Mouse (Mus musculus): Measurements from ENCODE around the gene Tbc1d24.

Gene Tbc1d24

DNA sequence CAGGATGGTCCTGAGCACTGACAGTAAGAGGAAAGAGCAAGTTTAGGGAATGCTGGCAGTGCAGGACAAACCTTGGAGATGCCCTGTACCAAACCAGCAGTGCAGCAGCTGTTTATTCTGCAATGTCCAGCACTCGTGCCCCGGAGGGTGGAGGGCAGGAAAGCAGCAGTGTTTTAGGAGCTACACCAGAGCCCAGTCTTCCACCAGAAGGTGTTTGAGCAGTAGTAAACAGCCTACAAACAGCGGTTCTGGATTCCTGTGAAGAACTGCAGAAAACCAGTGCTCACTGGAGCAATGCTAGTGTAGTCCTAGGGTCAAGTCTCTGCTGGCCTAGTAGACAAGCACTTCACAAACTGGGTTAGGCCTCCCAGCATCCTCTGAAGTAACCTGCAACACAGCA is 31.1 kb downstream of the Tbc1d24 start:
- DNase-seq (ENCODE audit: low spot score in 2 of 2) = no peak

DNA sequence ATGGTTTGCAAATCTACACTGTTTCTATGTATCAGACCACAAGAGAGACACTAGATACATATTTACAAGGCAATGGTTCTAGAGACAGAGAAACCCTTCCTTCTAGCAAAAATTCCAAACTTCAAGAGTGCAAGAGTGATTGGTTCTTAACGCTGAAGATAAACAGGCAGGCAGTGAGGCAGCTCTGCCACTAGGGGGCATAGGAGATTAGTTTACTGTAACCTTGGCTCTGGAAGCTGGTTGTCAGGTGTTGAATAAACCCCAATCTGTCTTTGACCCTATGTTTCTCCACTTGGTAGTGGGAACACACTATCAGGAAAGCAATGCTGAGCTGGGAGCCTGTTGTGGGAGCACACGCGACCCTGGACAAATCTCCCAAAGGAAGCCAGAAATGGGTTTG is 31.9 kb downstream of the Tbc1d24 start:
- peak; percentile 59 to 72 for DNase-seq (ENCODE audit: low spot score in 2 of 2)

- DNase-seq (ENCODE audit: low spot score in 2 of 2) = no peak
Measured at GRCm38 (mm10) chr17:24171738-24172137, 33.6 kb downstream of the Tbc1d24 start.

DNA sequence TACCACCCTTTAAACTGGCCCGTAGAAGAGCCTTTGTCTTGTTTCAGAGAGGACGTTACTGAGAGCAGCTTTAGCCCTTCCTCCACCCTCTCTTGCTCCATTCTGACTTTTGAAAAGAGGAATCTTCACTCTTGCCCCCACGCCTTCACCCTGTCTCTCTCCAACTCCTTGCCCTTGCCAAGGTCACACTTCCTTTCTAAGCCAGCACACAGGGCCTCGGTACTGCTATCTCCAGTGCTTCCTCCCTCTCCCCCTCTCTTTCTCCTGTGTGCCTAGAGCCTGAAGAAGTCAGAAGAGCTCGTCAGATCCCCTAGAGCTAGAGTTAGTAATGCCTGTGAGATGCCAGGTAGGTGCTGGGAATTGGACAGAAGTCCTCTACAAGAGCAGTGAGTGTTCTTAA is 34.6 kb downstream of the Tbc1d24 start:
- DNase-seq (ENCODE audit: low spot score in 2 of 2) = no peak

- DNase-seq (ENCODE audit: low spot score in 2 of 2) = no peak
Measured at GRCm38 (mm10) chr17:24170125-24170524, 35.2 kb downstream of the Tbc1d24 start.

DNA sequence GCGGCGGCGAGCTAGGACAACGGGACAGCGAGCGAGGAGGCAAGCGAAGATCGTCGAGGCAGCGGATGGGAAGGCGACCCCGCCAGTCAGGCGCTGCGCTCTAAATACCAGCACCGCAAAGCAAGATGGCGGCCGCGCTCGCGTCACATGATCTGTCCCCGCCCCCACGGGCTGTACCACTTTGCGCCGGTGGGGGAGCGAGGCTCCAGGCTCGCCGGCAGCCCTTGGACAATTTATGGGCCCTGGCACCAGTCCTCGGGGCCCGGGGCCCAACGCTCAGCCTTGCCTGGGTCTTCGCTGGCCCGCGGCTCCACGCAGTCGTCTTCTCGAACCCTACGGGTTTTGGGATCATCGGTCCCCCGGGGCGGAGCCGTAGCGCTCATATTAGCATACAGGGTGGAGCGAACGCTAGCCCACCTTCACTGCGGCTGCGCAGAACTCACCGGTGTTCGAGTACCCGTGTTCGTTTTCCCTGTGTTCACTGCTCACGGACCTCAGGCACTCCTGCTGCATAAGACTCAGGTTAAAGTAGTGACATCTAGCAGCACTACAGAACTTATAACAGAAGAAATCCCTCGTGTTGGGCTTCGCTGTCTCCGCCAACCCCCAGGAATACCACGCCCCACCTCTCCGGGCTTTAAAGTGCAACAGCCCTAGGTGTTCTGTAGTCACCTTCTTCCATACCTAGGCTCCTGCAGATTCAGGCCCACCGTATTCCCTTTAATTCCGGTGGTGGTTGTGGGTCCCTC is 35.9 kb downstream of the Tbc1d24 start, which contains the start of gene Atp6v0c:
Gene Atp6v0c, minus strand, starts transcription at position 386 of the 749 bp plus-strand sequence.
- DNase-seq (ENCODE audit: low spot score in 2 of 2) = peak; percentile 95 to 96

GRCm38 (mm10) chr17:24168590-24169277 is 36.6 kb downstream of the Tbc1d24 start:
- DNase-seq (ENCODE audit: low spot score in 2 of 2) = peak; percentile 85 to 86

DNA sequence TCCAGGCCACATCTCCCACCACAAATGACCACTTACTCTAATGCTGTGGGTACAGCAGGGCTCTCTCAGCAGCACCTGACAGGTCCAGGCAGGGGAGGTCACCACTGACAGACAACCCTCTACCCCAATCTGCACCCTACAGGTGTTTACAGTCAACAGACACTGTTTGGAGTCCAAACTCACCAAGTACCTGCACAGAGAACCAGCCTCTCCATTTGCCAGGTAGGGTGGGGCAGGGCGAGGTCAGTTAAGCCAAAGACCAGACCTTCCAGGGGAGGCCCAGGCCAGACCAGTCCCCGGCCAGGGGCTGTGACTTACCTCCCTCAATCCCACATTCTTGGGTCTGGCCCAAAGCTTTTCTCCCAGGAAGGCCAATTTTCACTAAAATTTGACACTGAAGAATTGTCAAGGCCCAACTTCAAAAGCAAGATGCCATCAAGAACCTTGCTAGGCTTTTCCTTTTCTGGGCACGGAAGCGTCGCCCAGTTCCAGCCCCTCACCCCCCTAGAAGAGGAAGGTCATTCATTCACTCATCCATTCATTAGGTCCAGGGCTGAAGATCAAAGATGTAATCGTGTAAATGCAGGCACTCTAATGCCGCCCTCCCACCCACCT is 37.4 kb downstream of the Tbc1d24 start:
- no peak for DNase-seq (ENCODE audit: low spot score in 2 of 2)

DNA sequence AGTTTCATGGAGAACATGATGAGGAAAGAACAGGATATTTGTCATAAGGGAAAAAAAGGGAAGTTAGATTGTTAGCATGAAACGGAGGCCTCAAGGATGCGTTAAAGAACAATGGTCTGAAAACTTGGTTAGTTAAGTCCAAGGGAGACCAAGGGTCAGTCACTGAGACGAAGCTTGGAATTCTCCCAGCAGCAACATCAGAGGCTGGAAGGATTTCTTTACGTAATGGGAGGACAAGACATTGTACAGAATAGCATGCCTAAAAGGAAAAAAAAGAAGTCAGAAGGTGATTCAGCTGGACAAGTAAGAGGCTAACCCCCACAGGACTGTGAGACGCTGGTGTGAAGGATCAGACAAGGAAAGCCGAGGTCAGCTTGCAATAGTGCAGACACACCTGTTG is 38.2 kb downstream of the Tbc1d24 start:
- DNase-seq (ENCODE audit: low spot score in 2 of 2) = no peak

- no peak for DNase-seq (ENCODE audit: low spot score in 2 of 2)
Measured at GRCm38 (mm10) chr17:24164566-24165259, 40.6 kb downstream of the Tbc1d24 start.

DNA sequence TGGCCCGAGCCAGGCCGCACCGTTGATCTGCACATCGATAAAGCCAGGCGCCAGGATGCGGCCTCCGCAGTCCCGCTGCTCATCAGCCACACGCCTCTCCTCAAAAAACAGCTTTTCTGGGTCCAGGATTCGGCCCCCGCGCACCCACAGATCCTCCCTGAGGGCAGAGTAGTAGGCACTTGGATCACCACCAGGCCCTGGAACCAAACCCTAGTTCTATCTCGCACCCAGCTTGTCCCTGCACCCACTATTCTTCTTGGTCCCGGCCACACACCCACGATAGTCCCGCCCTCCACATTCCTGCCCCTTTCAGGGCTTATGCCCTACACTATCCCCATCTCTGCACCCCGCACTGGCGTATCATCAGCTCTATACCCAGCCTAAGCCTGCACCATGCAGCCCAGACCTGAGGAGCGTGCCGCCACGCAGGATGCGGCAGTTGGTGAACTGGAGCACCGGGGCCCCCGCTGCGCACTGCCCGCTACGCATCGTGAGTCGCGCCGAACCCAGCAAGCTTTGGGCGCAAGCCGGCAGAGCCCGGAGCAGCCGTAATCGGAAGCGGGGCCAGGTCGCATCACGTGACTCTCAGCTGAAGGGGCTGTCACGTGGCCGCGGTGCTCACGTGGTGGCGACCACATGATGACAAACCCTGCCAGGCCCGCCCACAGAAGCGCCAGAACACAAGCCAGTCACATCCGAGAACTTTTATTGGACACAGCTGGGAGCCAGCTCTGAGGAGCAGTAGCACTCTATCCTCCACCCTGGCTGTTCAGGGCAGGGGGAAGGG is 42.0 kb downstream of the Tbc1d24 start, which contains the start of gene Amdhd2:
Gene Amdhd2, minus strand, starts transcription at position 591 of the 787 bp plus-strand sequence.
- DNase-seq (ENCODE audit: low spot score in 2 of 2) = peak; percentile 93 to 95

GRCm38 (mm10) chr17:24162584-24163175 is 42.7 kb downstream of the Tbc1d24 start:
- peak in 1 of 2 experiments; percentile 30 for DNase-seq (ENCODE audit: low spot score in 2 of 2)

DNA sequence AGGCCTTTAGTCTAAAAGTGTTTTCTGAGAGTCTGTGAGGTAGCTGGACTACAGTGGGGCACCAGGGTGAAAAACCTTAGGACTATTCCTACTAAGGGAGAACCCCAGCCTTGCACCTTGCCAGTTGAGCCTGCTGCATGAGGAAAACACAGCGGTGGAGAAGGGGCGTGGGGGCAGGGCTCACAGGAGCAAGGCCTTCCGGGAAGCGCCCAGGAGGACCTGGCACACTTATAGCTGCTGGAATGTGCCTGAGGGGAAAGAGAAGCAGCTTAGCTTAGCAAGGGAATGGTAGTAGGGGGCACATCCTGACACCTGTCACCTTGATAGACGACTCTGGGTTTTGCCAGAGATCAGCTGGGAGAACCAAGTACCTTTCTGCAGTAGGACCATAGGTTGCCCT is 43.9 kb downstream of the Tbc1d24 start:
- no peak for DNase-seq (ENCODE audit: low spot score in 2 of 2)

DNA sequence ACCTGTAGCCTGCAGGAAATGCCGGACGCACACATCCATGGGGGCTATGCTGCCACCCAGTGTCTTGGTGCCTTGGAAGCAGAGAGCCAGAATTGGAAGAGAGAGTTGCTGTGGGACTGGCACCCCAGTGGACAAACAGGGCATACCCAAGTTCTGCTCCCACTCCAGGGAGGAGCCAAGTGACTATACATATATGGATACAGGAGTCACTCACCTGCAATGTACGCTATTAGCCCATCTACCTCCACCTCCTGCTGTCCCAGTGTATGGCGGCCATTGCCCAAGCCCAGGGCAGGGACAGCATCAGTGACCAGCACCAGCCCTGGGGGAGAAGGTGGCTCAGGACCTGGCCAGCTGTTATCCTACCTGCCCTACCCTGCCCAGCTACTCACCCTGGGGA is 47.8 kb downstream of the Tbc1d24 start:
- DNase-seq (ENCODE audit: low spot score in 2 of 2) = no peak

- DNase-seq (ENCODE audit: low spot score in 2 of 2) = no peak
Measured at GRCm38 (mm10) chr17:24157121-24157520, 48.2 kb downstream of the Tbc1d24 start.

DNA sequence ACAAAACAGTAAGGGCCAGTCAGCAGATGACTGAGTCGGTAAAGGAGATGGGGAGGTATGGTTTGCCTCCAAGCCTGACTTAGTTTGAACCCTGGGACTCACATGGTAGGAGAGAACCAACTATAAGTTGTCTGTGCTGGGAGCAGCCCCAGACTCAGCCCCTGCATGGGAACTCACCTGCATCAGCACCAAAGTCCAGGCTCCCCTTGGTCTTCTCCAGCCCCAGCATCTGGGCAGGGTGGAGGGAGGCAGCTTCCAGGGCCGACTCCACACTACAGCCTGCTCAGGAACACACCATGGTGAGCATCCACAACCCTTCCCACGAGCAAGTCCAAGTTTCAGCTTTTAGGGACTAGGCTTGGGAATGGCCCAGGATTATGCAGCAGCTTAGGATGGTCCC is 49.0 kb downstream of the Tbc1d24 start:
- no peak for DNase-seq (ENCODE audit: low spot score in 2 of 2)

- no peak for DNase-seq (ENCODE audit: low spot score in 2 of 2)
Measured at GRCm38 (mm10) chr17:24155742-24156141, 49.6 kb downstream of the Tbc1d24 start.

- no peak for DNase-seq (ENCODE audit: low spot score in 2 of 2)
Measured at GRCm38 (mm10) chr17:24154463-24154862, 50.9 kb downstream of the Tbc1d24 start.

DNA sequence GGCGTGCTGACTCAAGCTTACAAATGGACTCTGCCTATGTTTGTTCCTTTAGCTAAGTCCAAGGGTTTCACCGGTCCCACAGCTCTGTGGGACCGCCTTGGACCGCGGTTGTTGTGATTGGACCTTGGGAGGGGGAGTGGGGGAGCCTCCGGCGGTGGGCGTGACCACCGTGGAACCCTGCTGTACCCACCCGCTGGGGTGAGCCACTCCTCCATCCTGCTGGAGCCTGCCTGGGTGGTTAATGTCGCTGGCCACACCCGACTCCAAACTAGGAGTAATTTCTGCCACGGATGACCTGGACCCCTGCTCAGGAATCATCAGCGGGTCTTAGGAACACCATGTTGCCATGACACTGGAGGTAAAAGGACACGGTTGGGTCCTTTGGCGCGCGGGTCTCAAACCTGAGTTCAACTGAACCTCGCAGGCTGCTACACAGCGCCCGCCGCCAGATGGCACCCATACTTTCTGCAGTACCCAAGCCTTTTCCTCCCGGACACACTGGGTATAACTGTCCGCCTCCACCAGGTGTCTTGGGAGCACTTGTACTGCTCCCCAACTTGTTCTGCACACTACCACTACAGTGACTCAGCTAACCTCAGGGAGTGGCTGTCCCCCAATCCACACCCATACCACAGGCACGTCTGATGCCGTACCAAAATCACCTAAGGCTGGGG is 53.3 kb downstream of the Tbc1d24 start:
- peak; percentile 82 to 85 for DNase-seq (ENCODE audit: low spot score in 2 of 2)

DNA sequence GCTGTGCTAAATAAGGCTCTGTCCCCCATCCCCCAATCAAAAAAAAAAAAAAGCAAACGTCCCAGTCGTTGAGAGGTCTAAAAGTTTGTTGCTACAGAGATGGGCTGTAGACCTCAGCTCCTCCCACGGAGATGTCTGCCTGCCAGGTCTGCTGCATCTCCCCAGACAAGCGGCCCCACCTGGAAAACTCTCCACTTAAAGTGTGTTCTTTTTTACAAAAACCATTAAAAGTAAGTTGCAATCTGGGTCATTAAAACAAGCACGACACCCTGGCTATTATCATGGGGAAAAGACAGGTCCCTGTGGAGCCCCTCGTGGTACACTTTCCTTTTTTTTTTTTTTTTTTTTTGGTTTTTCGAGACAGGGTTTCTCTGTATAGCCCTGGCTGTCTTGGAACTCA is 54.0 kb downstream of the Tbc1d24 start:
- DNase-seq (ENCODE audit: low spot score in 2 of 2) = no peak
